Mouse (Mus musculus) midbrain, embryonic 16.5 days (tissue): ENCODE results near the gene Cox14. TPM values are rescaled to one million over a fixed set of nuclear protein-coding genes. Genes with fewer than 3 reads are reported as not detected.
"Not testable (repeated sequence)": the region's sequence is repeated elsewhere in the genome, so short reads cannot be mapped to it uniquely, and the experiment has no call there.

ENCODE experiments used
- ATAC-seq: fragments of 200-750 bp; cut with Nextera tagmentation; 2 replicates; pipeline ENCODE4 v1.8.0; 2017; ENCODE audit warnings: moderate TSS enrichment
- H3K27ac ChIP-seq: fragments of 300-500 bp; sonication (generic); 2 replicates; pipeline ENCODE4 v1.5.1; 2014; ENCODE audit warnings: mild to moderate bottlenecking, low read length, mixed read lengths
- H3K27me3 ChIP-seq: fragments of 300-500 bp; sonication (generic); 2 replicates; pipeline ENCODE4 v1.6.1; 2014; ENCODE audit warnings: low read depth, low read length, mixed read lengths; ENCODE audit not compliant: control insufficient read depth, insufficient read depth
- H3K36me3 ChIP-seq: fragments of 300-500 bp; sonication (generic); 2 replicates; pipeline ENCODE4 v1.6.1; 2014; ENCODE audit warnings: mild to moderate bottlenecking, low read length, moderate library complexity, mixed read lengths; ENCODE audit not compliant: control insufficient read depth, insufficient read depth
- H3K4me1 ChIP-seq: fragments of 300-500 bp; sonication (generic); 2 replicates; pipeline ENCODE4 v1.6.1; 2014; ENCODE audit warnings: mild to moderate bottlenecking, low read length, mixed read lengths; ENCODE audit not compliant: control insufficient read depth, insufficient read depth
- H3K4me2 ChIP-seq: fragments of 300-500 bp; sonication (generic); 2 replicates; pipeline ENCODE4 v1.6.1; 2014; ENCODE audit warnings: mild to moderate bottlenecking, low read length, mixed read lengths
- H3K4me3 ChIP-seq: fragments of 300-500 bp; sonication (generic); 2 replicates; pipeline ENCODE4 v1.5.1; 2014; ENCODE audit warnings: low read depth, mild to moderate bottlenecking, low read length, moderate library complexity, mixed read lengths
- H3K9ac ChIP-seq: fragments of 300-500 bp; sonication (generic); 2 replicates; pipeline ENCODE4 v1.6.1; 2014; ENCODE audit warnings: low read depth, low read length, mixed read lengths
- H3K9me3 ChIP-seq: fragments of 300-500 bp; sonication (generic); replicated peaks from 2 replicates; pipeline ENCODE4 v1.6.1; 2014; ENCODE audit warnings: mild to moderate bottlenecking, low read length, mixed read lengths; ENCODE audit not compliant: control insufficient read depth, poor library complexity, severe bottlenecking
- WGBS: fragments of 180-500 bp; shearing (Covaris S2); extraction: QIAGEN DNeasy Blood & Tissue Kit; methylation state at CpG from one replicate; pipeline ENCODE4 v1.1.7; 2014; 5-methylcytosine and 5-hydroxymethylcytosine counted together
- polyA plus RNA-seq: library from polyadenylated mRNA; unstranded; fragments of >200 nt; fragmentation: Nextera tagmentation; extraction: Ambion mirVana; gene quantifications from 2 replicates; pipeline ENCODE4 v1.2.1, GENCODE M21; 2015

Gene Cox14
- polyA plus RNA-seq, 1 experiment from 2014 or later = 164 TPM

- no peak for ATAC-seq
- no peak overlapping the region for H3K4me3 ChIP-seq
- 57% methylated on average over 2 of the region's 2 CpGs for WGBS
- no peak overlapping the region for H3K9ac ChIP-seq
- no peaks in the 10 kb centered on the region for H3K27me3 ChIP-seq
- no peak overlapping the region for H3K27ac ChIP-seq
- peaks cover 25% of the 10 kb centered on the region for H3K36me3 ChIP-seq
- H3K9me3 ChIP-seq = no peaks in the 10 kb centered on the region
- H3K4me1 ChIP-seq = 0 out of 2 replicates have a peak, but pooled peaks cover 3% of the 10 kb centered on the region
- no peak overlapping the region for H3K4me2 ChIP-seq
Measured at GRCm38 (mm10) chr15:99697309-99697708, 28.1 kb upstream of the Cox14 start.

DNA sequence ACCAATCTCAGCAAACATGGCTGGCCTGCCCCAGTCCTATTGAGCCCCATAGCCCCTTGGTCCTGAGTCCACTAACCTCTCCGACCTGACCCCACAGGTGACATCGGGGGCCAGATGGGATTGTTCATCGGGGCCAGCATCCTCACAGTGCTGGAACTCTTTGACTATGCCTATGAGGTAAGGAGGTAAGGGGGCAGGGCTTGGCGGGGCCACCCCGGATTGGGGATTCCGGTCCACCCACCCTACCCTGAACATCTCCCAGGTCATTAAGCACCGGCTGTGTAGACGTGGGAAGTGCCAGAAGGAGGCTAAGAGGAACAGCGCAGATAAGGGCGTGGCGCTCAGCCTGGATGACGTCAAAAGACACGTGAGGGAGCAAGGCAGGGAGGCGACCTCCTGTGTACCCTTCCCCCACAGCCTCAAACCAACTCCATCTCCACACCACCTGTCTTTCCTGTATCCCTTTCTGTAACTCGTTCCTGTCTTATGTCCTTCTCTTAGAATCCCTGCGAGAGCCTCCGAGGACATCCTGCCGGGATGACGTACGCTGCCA lies 26.8 kb upstream of the Cox14 start:
- H3K9ac ChIP-seq = no peak overlapping the region
- no peaks in the 10 kb centered on the region for H3K9me3 ChIP-seq
- ATAC-seq = no peak
- peaks cover 25% of the 10 kb centered on the region for H3K36me3 ChIP-seq
- no peak overlapping the region for H3K4me2 ChIP-seq
- H3K27ac ChIP-seq = no peak overlapping the region
- 42% methylated on average over 20 of the region's 20 CpGs for WGBS
- no peak overlapping the region for H3K4me3 ChIP-seq
- H3K4me1 ChIP-seq = peaks cover 12% of the 10 kb centered on the region
- no peaks in the 10 kb centered on the region for H3K27me3 ChIP-seq

DNA sequence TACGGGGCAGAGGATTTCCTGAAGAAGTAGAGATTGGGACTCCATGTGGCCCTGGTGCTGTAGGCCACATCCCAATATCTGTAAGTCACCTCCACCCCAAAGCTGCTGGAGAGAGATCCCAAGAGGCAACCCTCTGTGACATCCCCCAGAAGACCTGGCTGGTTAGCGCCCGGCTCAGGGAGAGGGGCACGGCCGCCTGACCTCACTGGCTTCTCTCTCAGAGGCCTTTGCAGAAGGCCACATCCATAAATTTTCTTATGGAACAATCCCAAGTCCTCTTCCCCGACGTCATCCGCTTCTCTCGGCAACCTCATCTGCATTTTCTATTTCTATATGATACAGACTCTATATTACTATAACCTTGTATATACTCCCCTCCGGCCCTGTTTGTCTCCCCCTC lies 25.7 kb upstream of the Cox14 start:
- Histone ChIP-seq H3K27ac (no peak overlapping the region), H3K27me3 (no peaks in the 10 kb centered on the region), H3K9ac (no peak overlapping the region), H3K4me2 (no peak overlapping the region), H3K4me1 (peaks cover 23% of the 10 kb centered on the region), H3K9me3 (no peaks in the 10 kb centered on the region), H3K36me3 (peaks cover 24% of the 10 kb centered on the region), H3K4me3 (no peak overlapping the region)
- WGBS = 90% methylated on average over 10 of the region's 10 CpGs
- no peak for ATAC-seq

DNA sequence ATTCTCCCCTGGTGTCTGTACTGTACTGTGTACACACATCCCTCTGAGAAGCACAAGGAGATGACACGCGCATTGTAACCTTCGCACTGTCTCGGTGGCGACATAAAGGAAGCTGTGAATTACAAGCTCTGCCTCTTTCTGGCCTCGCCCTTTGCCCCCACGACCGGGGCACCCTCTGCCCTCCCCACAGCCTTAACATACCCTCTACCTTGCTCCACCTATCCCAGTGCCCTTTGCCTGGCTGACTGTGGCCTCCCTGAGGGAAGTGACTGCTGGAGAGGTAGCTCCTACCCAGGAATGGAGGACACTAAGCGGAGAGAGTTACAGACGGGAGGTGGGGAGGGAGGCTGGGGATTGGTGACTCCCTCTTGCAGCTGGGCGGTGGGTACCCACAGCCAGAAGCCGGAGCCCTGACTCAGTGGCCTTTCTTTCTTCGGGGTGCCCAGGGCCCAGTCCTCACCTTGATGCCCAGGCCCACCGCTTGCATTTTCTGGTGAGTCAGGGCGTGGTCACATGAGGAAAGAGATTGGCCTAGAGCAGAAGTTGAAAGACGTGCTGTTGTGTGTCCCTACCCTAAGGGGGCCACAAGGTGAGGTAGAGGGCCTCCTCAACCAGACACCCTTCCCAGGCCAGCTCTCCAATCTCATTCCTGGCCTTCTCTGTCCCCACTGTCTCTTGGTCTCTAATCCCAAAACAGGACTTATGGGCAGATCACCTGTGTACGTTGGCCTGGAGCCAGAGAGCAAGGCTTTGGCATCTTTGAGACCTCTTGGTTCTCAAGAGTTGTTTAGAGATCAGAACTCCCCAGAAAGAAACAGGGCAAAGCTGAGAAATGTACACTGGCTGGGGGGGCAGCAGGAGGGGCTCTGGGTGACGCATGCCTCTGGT lies 25.0 kb upstream of the Cox14 start:
- no peak for ATAC-seq
- Histone ChIP-seq H3K4me3 (no peak overlapping the region), H3K27ac (no peak overlapping the region), H3K4me1 (peaks cover 24% of the 10 kb centered on the region), H3K4me2 (no peak overlapping the region), H3K9me3 (no peaks in the 10 kb centered on the region), H3K36me3 (peaks cover 22% of the 10 kb centered on the region), H3K27me3 (no peaks in the 10 kb centered on the region), H3K9ac (no peak overlapping the region)
- 87% methylated on average over 18 of the region's 18 CpGs for WGBS

GRCm38 (mm10) chr15:99701640-99701998 lies 23.8 kb upstream of the Cox14 start:
- Histone ChIP-seq H3K4me3 (peak overlapping the region; percentile 65), H3K27ac (peak overlapping the region; percentile 93), H3K4me1 (peaks cover 24% of the 10 kb centered on the region), H3K9ac (peak overlapping the region; percentile 88), H3K4me2 (peak overlapping the region; percentile 42), H3K36me3 (peaks cover 26% of the 10 kb centered on the region)
- not testable (repeated sequence) for H3K27me3 ChIP-seq, H3K9me3 ChIP-seq
- 52% methylated on average over 15 of the region's 16 CpGs for WGBS
- peak; percentile 1; the same call in 1 of the 2 replicates for ATAC-seq

DNA sequence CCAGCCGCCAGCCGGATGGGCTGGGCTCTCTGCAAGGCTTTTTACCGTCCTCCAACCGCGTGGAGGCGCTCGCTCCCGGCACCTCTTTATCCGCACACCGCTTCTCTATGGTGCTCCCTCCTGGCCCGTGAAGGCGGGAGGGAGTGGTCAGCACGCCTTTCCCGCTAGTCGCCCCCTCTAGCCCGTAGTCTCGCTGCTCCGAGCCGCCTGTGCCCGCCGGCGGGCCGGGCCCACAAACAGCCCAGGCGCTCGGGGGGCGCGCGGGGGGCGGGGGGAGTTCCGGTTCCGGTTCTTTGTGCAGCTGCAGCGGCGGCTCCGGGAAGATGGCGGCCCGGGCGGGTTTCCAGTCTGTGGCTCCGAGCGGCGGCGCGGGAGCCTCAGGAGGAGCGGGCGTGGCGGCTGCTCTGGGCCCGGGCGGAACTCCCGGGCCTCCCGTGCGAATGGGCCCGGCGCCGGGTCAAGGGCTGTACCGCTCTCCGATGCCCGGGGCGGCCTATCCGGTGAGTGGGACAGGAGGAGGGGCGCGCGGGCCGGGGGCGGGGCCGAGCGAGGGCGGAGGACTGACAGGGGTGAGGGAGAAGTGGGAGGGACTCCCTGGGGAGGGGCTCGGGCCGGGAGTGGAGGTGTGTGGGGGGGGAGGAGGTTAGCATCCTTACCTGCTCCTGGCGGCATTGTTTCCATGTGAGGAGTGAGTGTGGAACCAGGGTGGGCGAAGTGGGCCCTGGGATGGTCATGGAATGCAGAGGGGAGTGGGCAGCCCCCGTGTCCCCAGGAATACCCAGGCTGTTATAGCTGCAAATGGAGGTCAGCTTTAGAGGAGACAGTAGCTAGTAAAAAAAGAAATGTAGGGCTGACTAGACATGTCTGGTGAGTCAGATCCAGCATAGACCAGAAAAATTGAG lies 23.2 kb upstream of the Cox14 start, which contains the start of gene Smarcd1:
Gene Smarcd1, plus strand, starts transcription at position 131 of the 902 bp plus-strand sequence.
- Histone ChIP-seq H3K9me3 (no peaks in the 10 kb centered on the region), H3K4me3 (peak within 1 kb of the TSS; percentile 65), H3K9ac (peak within 1 kb of the TSS; percentile 88), H3K4me2 (peak within 1 kb of the TSS; percentile 99), H3K27ac (peak within 1 kb of the TSS; percentile 93), H3K36me3 (peaks cover 24% of the 10 kb centered on the region), H3K4me1 (peaks cover 24% of the 10 kb centered on the region), H3K27me3 (no peaks in the 10 kb centered on the region)
- WGBS = under 1% methylated on average over 53 of the region's 71 CpGs
- peak; percentile 93 for ATAC-seq

DNA sequence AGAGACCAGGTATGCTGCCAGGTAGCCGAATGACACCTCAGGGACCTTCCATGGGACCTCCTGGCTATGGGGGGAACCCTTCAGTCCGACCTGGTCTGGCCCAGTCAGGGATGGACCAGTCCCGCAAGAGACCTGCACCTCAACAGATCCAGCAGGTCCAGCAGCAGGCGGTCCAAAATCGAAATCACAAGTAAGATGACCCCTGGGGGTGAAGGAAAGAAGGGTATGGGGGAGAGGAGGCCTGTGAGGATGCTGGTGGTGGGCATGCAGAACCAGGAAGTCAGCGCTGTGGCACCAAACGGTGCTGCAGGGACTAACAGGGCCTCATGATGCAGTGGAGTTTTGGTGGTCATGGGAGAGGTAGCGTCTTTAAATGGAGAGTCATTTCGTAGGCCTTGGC lies 22.3 kb upstream of the Cox14 start:
- peak overlapping the region; percentile 88 for H3K9ac ChIP-seq
- WGBS = 54% methylated on average over 9 of the region's 9 CpGs
- peaks cover 24% of the 10 kb centered on the region for H3K4me1 ChIP-seq
- peaks cover 25% of the 10 kb centered on the region for H3K36me3 ChIP-seq
- H3K4me2 ChIP-seq = peak overlapping the region; percentile 99
- H3K9me3 ChIP-seq = no peaks in the 10 kb centered on the region
- H3K27ac ChIP-seq = peak overlapping the region; percentile 93
- no peaks in the 10 kb centered on the region for H3K27me3 ChIP-seq
- H3K4me3 ChIP-seq = peak overlapping the region; percentile 65
- no peak for ATAC-seq

- H3K4me3 ChIP-seq = peak overlapping the region; percentile 65
- peaks cover 29% of the 10 kb centered on the region for H3K36me3 ChIP-seq
- ATAC-seq = no peak
- H3K4me1 ChIP-seq = peaks cover 24% of the 10 kb centered on the region
- WGBS = 53% methylated on average over 5 of the region's 5 CpGs
- no peaks in the 10 kb centered on the region for H3K27me3 ChIP-seq
- peak overlapping the region; percentile 99 for H3K4me2 ChIP-seq
- H3K27ac ChIP-seq = peak overlapping the region; percentile 93; the same call in 1 of the 2 replicates
- no peaks in the 10 kb centered on the region for H3K9me3 ChIP-seq
- peak overlapping the region; percentile 88 for H3K9ac ChIP-seq
Measured at GRCm38 (mm10) chr15:99703676-99704040, 21.8 kb upstream of the Cox14 start.
